Mouse (Mus musculus) liver, postnatal 0 days (tissue): ENCODE measurements around the gene Cmah.

ENCODE experiments used
- CTCF ChIP-seq: sonication (generic); IDR thresholded peaks from 2 replicates; pipeline ENCODE4 v1.5.1; 2016; ENCODE audit warnings: antibody characterized with exemption, low read depth
- EP300 ChIP-seq: IDR thresholded peaks from 2 replicates; pipeline ENCODE4 v1.6.1; 2016; ENCODE audit warnings: antibody characterized with exemption, low read depth, mild to moderate bottlenecking

- TF ChIP-seq EP300, result no peak
- no peak for TF ChIP-seq CTCF
These were observed 118.0 kb downstream of the Cmah start for GRCm38 (mm10) chr13:24445166-24445565.
